Mouse (Mus musculus): Measurements from ENCODE around the gene Asic3. TPM values are rescaled to one million over a fixed set of nuclear protein-coding genes. Genes with fewer than 3 reads are reported as not detected.

Gene Asic3
- polyA plus RNA-seq, 1 experiment: 1.1 TPM

DNA sequence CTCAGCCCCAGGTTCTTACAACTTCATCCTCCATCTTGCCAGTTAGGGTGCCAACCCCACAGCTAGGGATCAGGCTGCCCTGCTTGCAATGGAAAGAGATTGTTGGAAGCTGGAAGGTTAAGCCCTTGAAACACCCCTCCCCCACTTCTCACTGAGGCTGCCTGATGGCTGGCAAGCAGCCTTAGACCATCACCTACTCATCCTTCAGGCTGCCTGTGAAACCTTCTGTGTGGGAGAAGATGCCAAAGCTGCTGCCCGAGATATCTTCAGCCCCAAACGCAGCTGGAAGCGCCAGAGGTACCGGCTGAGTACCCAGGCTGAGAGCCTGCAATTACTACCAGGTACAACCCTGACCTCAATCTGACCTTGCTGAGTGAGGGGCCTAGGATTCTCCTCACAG is 33.7 kb upstream of the Asic3 start:
- no peak for DNase-seq (ENCODE audit: low read depth)
- no peak for TF ChIP-seq CTCF (IDR thresholded peaks at IDR 0.05; ENCODE audit: borderline replicate concordance, extremely low read depth, insufficient read depth, insufficient read length)
- no peak for TF ChIP-seq POLR2A (IDR thresholded peaks at IDR 0.05; ENCODE audit: borderline replicate concordance, extremely low read depth, insufficient read depth, insufficient read length, poor library complexity, severe bottlenecking)

GRCm38 (mm10) chr5:24380499-24380898 is 32.7 kb upstream of the Asic3 start:
- TF ChIP-seq POLR2A (IDR thresholded peaks at IDR 0.05; ENCODE audit: borderline replicate concordance, extremely low read depth, insufficient read depth, insufficient read length, poor library complexity, severe bottlenecking) (no peak), CTCF (IDR thresholded peaks at IDR 0.05; ENCODE audit: borderline replicate concordance, extremely low read depth, insufficient read depth, insufficient read length) (no peak)
- DNase-seq (ENCODE audit: low read depth): no peak

DNA sequence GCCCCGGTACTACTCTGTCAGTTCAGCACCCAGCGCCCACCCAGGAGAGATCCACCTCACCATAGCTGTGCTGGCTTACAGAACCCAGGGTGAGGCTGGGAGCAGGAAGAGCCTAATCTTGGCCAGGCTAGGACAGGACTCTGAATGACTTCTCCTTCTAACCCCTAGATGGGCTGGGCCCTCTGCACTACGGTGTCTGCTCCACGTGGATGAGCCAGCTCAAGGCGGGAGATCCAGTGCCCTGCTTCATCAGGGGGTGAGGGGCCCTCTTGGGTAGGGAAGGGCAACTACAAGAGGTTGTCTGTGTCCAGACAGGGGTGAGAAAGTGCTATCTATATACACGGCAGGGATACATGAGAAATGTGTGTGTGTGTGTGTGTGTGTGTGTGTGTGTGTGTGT is 31.7 kb upstream of the Asic3 start:
- no peak for TF ChIP-seq POLR2A (IDR thresholded peaks at IDR 0.05; ENCODE audit: borderline replicate concordance, extremely low read depth, insufficient read depth, insufficient read length, poor library complexity, severe bottlenecking)
- no peak for TF ChIP-seq CTCF (IDR thresholded peaks at IDR 0.05; ENCODE audit: borderline replicate concordance, extremely low read depth, insufficient read depth, insufficient read length)
- DNase-seq (ENCODE audit: low read depth): no peak

DNA sequence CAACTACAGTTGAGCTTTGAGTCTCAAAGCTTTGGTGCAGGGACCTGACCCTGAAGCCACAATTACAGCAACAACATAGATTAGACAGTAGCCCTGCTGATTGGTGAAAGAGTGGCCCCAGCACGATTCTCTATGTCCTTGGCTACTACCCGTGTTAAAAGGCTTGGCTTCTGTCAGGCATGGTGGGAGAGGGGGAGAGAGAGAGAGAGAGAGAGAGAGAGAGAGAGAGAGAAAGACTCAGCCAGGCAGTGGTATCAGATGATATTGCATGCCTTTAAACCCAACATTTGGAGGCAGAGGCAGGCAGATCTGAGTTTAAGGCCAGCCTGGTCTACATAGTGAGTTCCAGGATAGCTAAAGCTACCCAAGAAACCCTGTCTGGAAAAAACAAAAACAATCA is 31.2 kb upstream of the Asic3 start:
- DNase-seq (ENCODE audit: low read depth): no peak
- TF ChIP-seq POLR2A (IDR thresholded peaks at IDR 0.05; ENCODE audit: borderline replicate concordance, extremely low read depth, insufficient read depth, insufficient read length, poor library complexity, severe bottlenecking) (no peak), CTCF (IDR thresholded peaks at IDR 0.05; ENCODE audit: borderline replicate concordance, extremely low read depth, insufficient read depth, insufficient read length) (no peak)

- TF ChIP-seq POLR2A (IDR thresholded peaks at IDR 0.05; ENCODE audit: borderline replicate concordance, extremely low read depth, insufficient read depth, insufficient read length, poor library complexity, severe bottlenecking) (no peak), CTCF (IDR thresholded peaks at IDR 0.05; ENCODE audit: borderline replicate concordance, extremely low read depth, insufficient read depth, insufficient read length) (peak; percentile 55)
- peak; percentile 97 for DNase-seq (ENCODE audit: low read depth)
Measured at GRCm38 (mm10) chr5:24383026-24383859, 29.9 kb upstream of the Asic3 start.

DNA sequence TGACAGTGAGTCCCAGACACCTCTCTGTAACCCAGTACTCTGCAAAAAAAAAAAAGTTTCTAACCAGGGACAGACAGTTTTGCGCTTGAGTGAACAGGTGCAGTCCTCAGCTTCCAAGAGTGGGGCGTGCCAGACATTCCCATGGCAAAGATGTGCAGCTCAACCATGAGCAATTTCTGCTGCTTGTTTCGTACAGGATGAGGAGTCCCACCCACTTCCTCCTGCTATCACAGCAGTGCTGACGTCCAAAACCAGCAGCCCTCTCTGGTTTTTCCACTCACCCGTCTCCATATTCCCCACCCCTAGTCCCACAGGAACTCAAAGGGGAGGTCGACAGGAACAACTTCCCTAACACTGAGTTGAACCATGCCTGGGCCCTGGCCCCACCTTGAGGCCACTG is 28.8 kb upstream of the Asic3 start:
- DNase-seq (ENCODE audit: low read depth): no peak
- no peak for TF ChIP-seq POLR2A (IDR thresholded peaks at IDR 0.05; ENCODE audit: borderline replicate concordance, extremely low read depth, insufficient read depth, insufficient read length, poor library complexity, severe bottlenecking)

DNA sequence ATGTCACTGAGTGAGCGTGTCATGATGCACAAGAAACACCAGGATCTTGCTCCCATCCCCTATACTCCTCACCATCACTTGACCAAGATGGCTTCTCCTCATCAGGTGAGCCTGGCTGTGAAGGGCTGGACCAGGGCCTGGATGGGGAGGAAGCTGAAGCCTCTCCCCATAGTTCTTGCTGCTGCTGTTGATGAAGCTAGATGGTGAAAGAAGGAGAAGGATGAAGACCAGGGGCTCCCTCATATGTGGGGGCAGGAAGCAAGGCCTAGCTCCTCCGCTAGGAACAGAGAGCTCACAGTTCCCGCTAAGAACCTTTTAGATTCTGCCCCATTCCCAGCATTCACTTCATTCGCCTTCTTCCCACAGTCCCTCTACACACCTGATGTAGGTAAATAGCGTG is 27.8 kb upstream of the Asic3 start:
- TF ChIP-seq CTCF (IDR thresholded peaks at IDR 0.05; ENCODE audit: borderline replicate concordance, extremely low read depth, insufficient read depth, insufficient read length): no peak
- no peak for TF ChIP-seq POLR2A (IDR thresholded peaks at IDR 0.05; ENCODE audit: borderline replicate concordance, extremely low read depth, insufficient read depth, insufficient read length, poor library complexity, severe bottlenecking)
- DNase-seq (ENCODE audit: low read depth): no peak

DNA sequence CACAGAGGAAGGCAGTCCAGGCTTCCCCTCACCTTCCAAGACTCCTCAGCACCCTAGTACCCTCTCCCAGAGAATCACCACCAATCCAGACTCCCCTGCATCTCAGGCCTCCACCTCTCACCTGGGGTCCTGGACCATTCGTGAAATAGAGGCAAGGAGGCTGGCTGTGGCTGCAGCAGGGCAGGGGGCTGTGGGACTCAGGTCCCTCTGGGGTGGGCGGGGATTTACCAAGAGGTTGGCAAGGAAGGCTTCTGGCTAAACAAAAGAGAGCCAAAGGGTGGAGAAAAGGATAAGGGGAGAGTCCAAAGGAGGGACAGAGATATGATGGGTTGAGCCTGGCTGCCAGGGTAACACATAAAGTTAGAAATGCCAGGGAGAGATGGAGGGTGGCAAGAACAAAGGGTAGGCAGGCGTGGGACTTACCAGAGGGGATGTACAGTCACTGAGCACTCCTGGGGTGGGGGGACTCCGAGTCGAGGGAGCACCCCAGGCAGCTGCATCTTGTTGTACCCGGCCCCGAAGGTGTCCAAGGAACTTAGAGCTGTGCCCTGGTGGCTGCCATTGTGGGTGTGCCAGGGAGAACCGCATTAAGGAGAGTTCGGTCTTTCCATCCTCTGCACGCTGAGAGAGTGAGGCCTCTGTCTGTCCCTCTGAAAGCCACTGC is 27.2 kb upstream of the Asic3 start:
- TF ChIP-seq POLR2A (IDR thresholded peaks at IDR 0.05; ENCODE audit: borderline replicate concordance, extremely low read depth, insufficient read depth, insufficient read length, poor library complexity, severe bottlenecking): no peak
- TF ChIP-seq CTCF (IDR thresholded peaks at IDR 0.05; ENCODE audit: borderline replicate concordance, extremely low read depth, insufficient read depth, insufficient read length): no peak
- DNase-seq (ENCODE audit: low read depth): no peak

- peak; percentile 90 for DNase-seq (ENCODE audit: low read depth)
- TF ChIP-seq CTCF (IDR thresholded peaks at IDR 0.05; ENCODE audit: borderline replicate concordance, extremely low read depth, insufficient read depth, insufficient read length) (peak; percentile 33; the same call in 1 of the 2 replicates), POLR2A (IDR thresholded peaks at IDR 0.05; ENCODE audit: borderline replicate concordance, extremely low read depth, insufficient read depth, insufficient read length, poor library complexity, severe bottlenecking) (no peak)
Measured at GRCm38 (mm10) chr5:24387264-24388241, 25.6 kb upstream of the Asic3 start.

GRCm38 (mm10) chr5:24388246-24388915 is 24.8 kb upstream of the Asic3 start:
- TF ChIP-seq POLR2A (IDR thresholded peaks at IDR 0.05; ENCODE audit: borderline replicate concordance, extremely low read depth, insufficient read depth, insufficient read length, poor library complexity, severe bottlenecking) (no peak), CTCF (IDR thresholded peaks at IDR 0.05; ENCODE audit: borderline replicate concordance, extremely low read depth, insufficient read depth, insufficient read length) (no peak)

More at GRCm38 (mm10) chr5:24388246-24388915, 24.8 kb upstream of the Asic3 start:
- DNase-seq (ENCODE audit: low read depth): peak; percentile 13

All from brain, embryonic 14.5 days (tissue).